Mouse (Mus musculus): Measurements from ENCODE around the gene Zfp93.

GRCm38 (mm10) chr7:24299823-24300481, 29.7 kb downstream of the Zfp93 start:
- TF ChIP-seq CTCF (conservative IDR thresholded peaks at IDR 0.05; ENCODE audit: low read length) (no peak), POU5F1 (IDR thresholded peaks at IDR 0.05; ENCODE audit: borderline replicate concordance, low read length) (no peak)
